Mouse (Mus musculus) kidney, postnatal 4 days (tissue): ENCODE data around the gene Arhgap35.
A peak's percentile ranks its signal among the peaks of the same experiment; 100 is the strongest.
"Not testable (repeated sequence)": the region's sequence is repeated elsewhere in the genome, so short reads cannot be mapped to it uniquely, and the experiment has no call there.

Experiments
- DNase-seq, 2 experiments: peaks; one replicate each; pipeline ENCODE4 v3.0.0; 2021; ENCODE audit warnings: mixed read lengths in 2 of 2

Arhgap35 gene

DNA sequence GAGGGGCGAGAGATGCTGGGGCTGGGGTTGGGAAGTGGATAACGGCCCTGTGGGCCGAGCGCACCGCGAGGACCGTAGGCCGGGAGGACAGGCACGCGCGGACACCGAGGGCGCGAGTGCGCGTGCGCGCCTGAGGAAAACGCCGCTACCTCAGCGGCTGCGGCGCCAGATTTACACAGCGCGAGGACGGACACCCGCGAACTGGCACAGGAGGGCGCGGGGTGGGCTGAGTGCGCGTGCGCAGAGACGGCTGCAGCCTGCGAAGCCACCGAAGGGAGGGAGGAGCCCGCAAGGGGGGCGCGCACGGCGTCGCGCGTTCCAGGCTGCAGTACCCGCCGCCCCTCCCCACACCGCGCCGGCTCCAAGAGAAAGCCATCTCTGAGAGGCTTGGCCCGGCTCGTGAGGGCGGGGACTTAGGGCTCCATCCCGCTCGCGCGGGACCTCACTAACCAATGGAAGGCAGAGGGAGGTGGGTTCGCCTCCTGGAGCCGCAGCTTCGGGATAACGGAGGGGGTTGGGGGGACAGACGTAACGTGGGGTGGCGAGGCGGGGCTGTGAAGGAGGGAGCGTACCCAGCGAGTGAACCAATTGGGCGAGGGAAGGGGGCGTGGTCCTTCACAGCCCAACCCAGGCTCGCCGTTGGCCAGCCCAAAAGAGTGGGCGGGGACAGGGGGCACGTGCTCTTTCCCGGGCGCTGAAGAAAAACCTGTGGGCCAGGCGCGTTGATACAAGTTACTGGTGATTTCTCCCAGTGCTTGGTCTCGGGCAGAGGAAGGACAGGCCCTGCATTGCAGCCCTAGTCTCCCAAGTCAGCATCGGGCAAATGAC lies at the start of gene Arhgap35:
Gene Arhgap35 (minus strand): TSS at position 106 of the 828 bp plus-strand sequence.
- peak; percentile 99 to 100 for DNase-seq

DNA sequence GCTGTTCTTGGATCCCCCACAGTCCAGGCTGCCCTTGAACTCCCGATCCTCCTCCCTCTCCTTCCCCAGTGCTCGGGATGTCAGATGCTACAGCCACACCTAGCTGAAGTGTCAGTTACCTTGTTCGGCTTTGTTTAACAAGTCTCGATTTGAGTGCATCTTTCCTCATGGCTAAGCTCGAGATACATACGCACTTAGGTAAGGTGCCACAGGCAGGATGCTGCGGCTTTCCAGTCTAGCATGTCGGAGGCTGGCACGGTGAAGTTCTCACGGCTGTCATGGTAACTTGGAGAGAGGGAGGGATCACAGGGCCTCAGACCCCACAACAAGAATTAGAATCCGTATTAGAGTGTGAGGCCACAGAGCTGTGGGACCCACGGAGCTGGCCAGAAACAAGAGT lies 29.5 kb upstream of the Arhgap35 start:
- DNase-seq = no peak

- not testable (repeated sequence) for DNase-seq
These were observed 28.3 kb upstream of the Arhgap35 start for GRCm38 (mm10) chr7:16643106-16643505.

- peak; percentile 40 to 50 for DNase-seq
These were observed 24.2 kb upstream of the Arhgap35 start for GRCm38 (mm10) chr7:16639028-16639427.

- no peak for DNase-seq
These were observed 20.3 kb upstream of the Arhgap35 start for GRCm38 (mm10) chr7:16635116-16635515.

GRCm38 (mm10) chr7:16633913-16634312 lies 19.1 kb upstream of the Arhgap35 start:
- not testable (repeated sequence) for DNase-seq

DNA sequence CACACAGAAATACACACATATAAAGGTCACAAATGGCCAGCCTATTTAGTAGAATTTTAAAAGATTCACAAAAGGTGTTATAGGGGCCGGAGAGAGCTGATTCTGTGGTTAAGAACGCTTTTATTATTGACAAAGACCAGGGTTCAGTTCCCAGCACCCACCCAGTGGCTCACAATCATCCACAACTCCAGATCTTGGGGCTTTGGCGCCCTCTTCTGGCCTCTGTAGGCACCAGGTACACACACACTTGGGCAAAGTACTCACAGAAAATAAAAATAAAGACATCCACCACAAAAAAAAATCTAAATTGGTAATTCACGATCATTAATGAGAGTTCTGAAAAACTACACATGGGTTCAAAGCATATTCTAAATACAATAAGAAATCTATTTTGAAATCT lies 17.1 kb upstream of the Arhgap35 start:
- DNase-seq = no peak

- no peak for DNase-seq
These were observed 16.2 kb upstream of the Arhgap35 start for GRCm38 (mm10) chr7:16631025-16631424.

- DNase-seq = peak; percentile 41 to 55
These were observed 15.0 kb upstream of the Arhgap35 start for GRCm38 (mm10) chr7:16629598-16630296.

- DNase-seq = peak; percentile 76
These were observed 13.4 kb upstream of the Arhgap35 start for GRCm38 (mm10) chr7:16628096-16628771.

- DNase-seq = no peak
These were observed 8.9 kb upstream of the Arhgap35 start for GRCm38 (mm10) chr7:16623687-16624086.

GRCm38 (mm10) chr7:16623131-16623530 lies 8.3 kb upstream of the Arhgap35 start:
- DNase-seq = no peak

- peak in 1 of 2 experiments; percentile 29 for DNase-seq
These were observed 6.4 kb upstream of the Arhgap35 start for GRCm38 (mm10) chr7:16621066-16621622.

GRCm38 (mm10) chr7:16618661-16619211 lies 3.9 kb upstream of the Arhgap35 start:
- DNase-seq = peak; percentile 86 to 92

DNA sequence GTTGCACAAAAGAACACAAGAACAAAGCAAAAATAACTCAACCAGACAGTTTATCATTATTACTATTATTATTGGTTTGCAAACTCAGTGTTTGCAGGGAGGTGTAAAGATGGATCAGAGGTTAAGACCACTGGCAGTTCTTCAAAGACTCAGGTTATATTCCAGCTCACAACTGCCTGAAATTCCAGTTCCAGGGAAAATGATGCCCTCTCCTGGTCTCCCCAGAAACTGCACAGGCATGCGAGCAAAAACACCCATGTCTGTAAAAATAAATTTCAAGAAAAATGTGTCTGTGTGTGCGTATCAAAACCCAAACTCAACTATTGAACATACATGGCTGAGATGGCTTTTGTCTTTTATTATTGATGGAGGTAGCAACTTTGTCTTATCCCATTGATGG lies 2.3 kb upstream of the Arhgap35 start:
- DNase-seq = peak; percentile 79 to 80

DNA sequence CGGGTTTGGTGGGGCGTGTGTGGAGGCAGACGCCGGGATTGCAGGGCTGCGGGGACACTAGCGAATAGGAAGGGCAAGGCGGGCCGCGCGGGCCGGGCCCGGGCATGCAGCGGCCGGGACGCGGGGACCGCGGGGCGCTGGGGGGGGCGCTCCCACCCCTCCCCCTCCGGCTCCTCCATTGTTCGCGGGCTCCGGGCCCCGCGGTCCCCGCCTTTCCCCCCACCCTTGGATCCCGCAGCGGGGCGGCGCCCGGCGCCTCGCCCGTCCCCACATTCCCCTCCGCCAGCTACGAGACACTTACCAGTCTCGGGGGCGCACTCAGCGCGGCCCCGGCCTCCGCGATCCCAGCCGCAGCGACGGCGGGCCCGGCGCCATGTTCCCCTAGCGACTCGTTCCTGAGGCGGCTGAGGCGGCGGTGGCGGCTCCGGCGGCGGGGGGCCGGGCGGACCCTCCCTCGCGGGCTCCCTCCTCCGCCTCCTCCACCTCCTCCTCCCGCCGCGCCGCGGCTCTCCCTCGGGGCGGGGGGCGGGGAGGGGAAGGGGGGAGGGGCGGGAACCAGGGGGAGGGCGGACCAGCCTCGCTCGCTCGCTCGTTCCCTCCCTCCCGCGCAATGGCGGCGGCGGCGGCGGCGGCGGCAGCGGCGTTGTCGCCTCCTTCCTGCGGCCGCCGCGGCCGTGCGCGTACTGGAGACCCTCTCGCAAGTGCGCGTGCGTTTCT lies 464 bp downstream of the Arhgap35 start:
- peak in 1 of 2 experiments; percentile 89 for DNase-seq

DNA sequence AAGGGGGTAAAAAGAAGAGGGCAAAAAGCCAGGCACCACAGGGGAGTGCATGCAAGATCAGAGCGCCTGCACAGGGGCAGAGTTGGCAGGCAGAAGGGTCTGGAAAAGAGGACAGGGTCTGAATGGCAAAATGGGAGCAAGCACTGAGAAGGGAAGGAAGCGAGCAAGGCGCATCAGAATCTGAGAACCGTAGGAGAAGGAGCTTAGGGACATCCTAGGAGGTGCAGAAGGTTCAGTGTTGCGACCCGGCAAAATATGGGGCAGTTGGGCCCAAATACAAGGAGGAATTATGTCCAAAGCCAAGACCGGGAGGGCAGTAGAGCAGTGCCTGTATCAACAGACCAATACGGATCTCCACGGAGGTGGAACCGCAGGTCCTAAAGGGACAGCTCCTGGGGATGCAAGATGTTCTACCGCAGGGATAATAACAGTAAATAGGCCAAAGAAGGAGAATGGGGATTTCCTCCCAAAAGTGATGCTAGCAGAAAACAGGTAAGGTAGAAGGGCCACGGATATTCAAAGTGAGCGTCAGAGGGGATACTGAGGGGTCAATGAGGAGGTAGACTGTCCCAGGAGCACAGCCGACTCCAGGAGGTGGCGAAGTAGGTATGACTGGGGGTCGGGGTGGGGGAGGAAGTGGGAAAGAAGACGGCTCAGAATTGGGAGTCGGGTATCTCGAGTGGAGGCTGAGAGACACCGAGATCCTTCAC lies 1.2 kb downstream of the Arhgap35 start:
- peak; percentile 26 to 27 for DNase-seq

DNA sequence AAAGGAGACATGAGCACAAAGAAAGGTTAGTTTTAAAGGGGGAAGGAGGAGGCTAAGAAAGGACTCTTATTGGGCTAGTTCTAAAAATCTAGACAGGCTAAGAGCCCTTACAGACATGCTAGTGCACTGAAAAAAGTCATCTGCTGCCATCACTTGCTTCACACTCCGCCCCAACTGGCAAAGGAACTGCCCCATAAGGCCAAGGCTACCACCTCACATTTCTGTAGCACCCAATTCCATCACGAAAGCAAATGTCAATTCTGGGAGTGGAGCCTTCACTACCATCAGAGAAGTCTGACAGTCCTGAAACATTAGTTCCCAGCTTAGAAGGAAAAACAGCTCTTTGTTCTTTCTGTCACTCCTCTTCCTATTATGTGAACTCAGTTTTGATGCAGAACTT lies 4.4 kb downstream of the Arhgap35 start:
- DNase-seq = no peak

- DNase-seq = no peak
These were observed 5.8 kb downstream of the Arhgap35 start for GRCm38 (mm10) chr7:16608961-16609360.

GRCm38 (mm10) chr7:16608046-16608445 lies 6.7 kb downstream of the Arhgap35 start:
- no peak for DNase-seq

- DNase-seq = not testable (repeated sequence)
These were observed 8.0 kb downstream of the Arhgap35 start for GRCm38 (mm10) chr7:16606808-16607207.
